Mouse (Mus musculus) WW6 (cell line): Measurements from ENCODE around the gene Grk1.

Experiments
- DNase-seq: peaks from one replicate; pipeline ENCODE4 v3.0.0-alpha.2; 2013; ENCODE audit warnings: low read depth, low spot score

The Grk1 gene

GRCm38 (mm10) chr8:13428156-13428555 lies 23.3 kb downstream of the Grk1 start:
- DNase-seq, result no peak

- no peak for DNase-seq
Measured at GRCm38 (mm10) chr8:13430412-13430811, 25.5 kb downstream of the Grk1 start.

GRCm38 (mm10) chr8:13430866-13431265 lies 26.0 kb downstream of the Grk1 start:
- DNase-seq, result no peak

- DNase-seq, result no peak
Measured at GRCm38 (mm10) chr8:13433130-13433529, 28.2 kb downstream of the Grk1 start.

GRCm38 (mm10) chr8:13434889-13435288 lies 30.0 kb downstream of the Grk1 start, which contains the start of gene Tmem255b:
TSS of gene Tmem255b (plus strand) at chr8:13435189.
- no peak for DNase-seq

- DNase-seq, result no peak
Measured at GRCm38 (mm10) chr8:13436052-13436451, 31.2 kb downstream of the Grk1 start.

- no peak for DNase-seq
Measured at GRCm38 (mm10) chr8:13437531-13437930, 32.6 kb downstream of the Grk1 start.

- no peak for DNase-seq
Measured at GRCm38 (mm10) chr8:13442152-13442551, 37.3 kb downstream of the Grk1 start.

GRCm38 (mm10) chr8:13446456-13446855 lies 41.6 kb downstream of the Grk1 start:
- no peak for DNase-seq

GRCm38 (mm10) chr8:13448145-13448544 lies 43.3 kb downstream of the Grk1 start:
- no peak for DNase-seq

GRCm38 (mm10) chr8:13451747-13452277 lies 46.9 kb downstream of the Grk1 start:
- DNase-seq, result no peak

GRCm38 (mm10) chr8:13454341-13455113 lies 49.6 kb downstream of the Grk1 start:
- no peak for DNase-seq

GRCm38 (mm10) chr8:13455295-13455694 lies 50.4 kb downstream of the Grk1 start:
- DNase-seq, result peak; percentile 38

GRCm38 (mm10) chr8:13459431-13459830 lies 54.5 kb downstream of the Grk1 start:
- no peak for DNase-seq

GRCm38 (mm10) chr8:13461085-13461765 lies 56.3 kb downstream of the Grk1 start:
- no peak for DNase-seq

- no peak for DNase-seq
Measured at GRCm38 (mm10) chr8:13461843-13462242, 57.0 kb downstream of the Grk1 start.

GRCm38 (mm10) chr8:13462392-13462791 lies 57.5 kb downstream of the Grk1 start:
- no peak for DNase-seq

GRCm38 (mm10) chr8:13465324-13465723 lies 60.4 kb downstream of the Grk1 start:
- DNase-seq, result no peak

- DNase-seq, result no peak
Measured at GRCm38 (mm10) chr8:13466989-13467388, 62.1 kb downstream of the Grk1 start.

- no peak for DNase-seq
Measured at GRCm38 (mm10) chr8:13468737-13469136, 63.9 kb downstream of the Grk1 start.

- DNase-seq, result no peak
Measured at GRCm38 (mm10) chr8:13471484-13471883, 66.6 kb downstream of the Grk1 start.
